Mouse (Mus musculus) lung, postnatal 0 days (tissue): ENCODE data around the gene Itgb2. TPM values are rescaled to one million over a fixed set of nuclear protein-coding genes. Genes with fewer than 3 reads are reported as not detected.

Source experiments
- ATAC-seq: fragments of 200-750 bp; cut with Nextera tagmentation; 2 replicates; pipeline ENCODE4 v1.8.0; 2017; ENCODE audit warnings: moderate library complexity
- DNase-seq: peaks from one replicate; pipeline ENCODE4 v3.0.0-alpha.2; 2016; ENCODE audit warnings: low spot score
- H3K27ac ChIP-seq: fragments of 300-500 bp; sonication (generic); 2 replicates; pipeline ENCODE4 v1.5.1; 2014; ENCODE audit warnings: antibody characterized with exemption, mild to moderate bottlenecking, low read length, mixed read lengths
- H3K27me3 ChIP-seq: fragments of 300-500 bp; sonication (generic); replicated peaks from 2 replicates; pipeline ENCODE4 v1.6.1; 2014; ENCODE audit warnings: low read length, mixed read lengths; ENCODE audit not compliant: insufficient read depth
- H3K36me3 ChIP-seq: fragments of 300-500 bp; sonication (generic); 2 replicates; pipeline ENCODE4 v1.6.1; 2014; ENCODE audit warnings: low read length, mixed read lengths; ENCODE audit not compliant: insufficient read depth
- H3K4me1 ChIP-seq: fragments of 300-500 bp; sonication (generic); 2 replicates; pipeline ENCODE4 v1.6.1; 2014; ENCODE audit warnings: antibody characterized with exemption, low read depth, low read length, mixed read lengths; ENCODE audit not compliant: insufficient read depth
- H3K4me2 ChIP-seq: fragments of 300-500 bp; sonication (generic); replicated peaks from 2 replicates; pipeline ENCODE4 v1.6.1; 2014; ENCODE audit warnings: low read depth, mild to moderate bottlenecking, low read length, moderate library complexity, mixed read lengths
- H3K4me3 ChIP-seq: fragments of 300-500 bp; sonication (generic); 2 replicates; pipeline ENCODE4 v1.5.1; 2014; ENCODE audit warnings: low read depth, low read length
- H3K9ac ChIP-seq: fragments of 300-500 bp; sonication (generic); replicated peaks from 2 replicates; pipeline ENCODE4 v1.6.1; 2014; ENCODE audit warnings: low read depth, mild to moderate bottlenecking
- H3K9me3 ChIP-seq: fragments of 300-500 bp; sonication (generic); 2 replicates; pipeline ENCODE4 v1.6.1; 2016; ENCODE audit warnings: low read length, mixed read lengths
- CTCF ChIP-seq: IDR thresholded peaks from 2 replicates; pipeline ENCODE4 v1.5.1; 2016; ENCODE audit warnings: antibody characterized with exemption, mild to moderate bottlenecking
- EP300 ChIP-seq: IDR thresholded peaks from 2 replicates; pipeline ENCODE4 v1.6.1; 2016; ENCODE audit warnings: antibody characterized with exemption, mild to moderate bottlenecking, control low read depth
- WGBS: fragments of 180-500 bp; shearing (Covaris S2); extraction: QIAGEN DNeasy Blood & Tissue Kit; methylation state at CpG from one replicate; pipeline ENCODE4 v1.1.7; 2014; 5-methylcytosine and 5-hydroxymethylcytosine counted together
- polyA plus RNA-seq: library from polyadenylated mRNA; unstranded; fragments of >200 nt; fragmentation: Nextera tagmentation; extraction: Ambion mirVana; gene quantifications from 2 replicates; pipeline ENCODE4 v1.2.1, GENCODE M21; 2015

The Itgb2 gene
- polyA plus RNA-seq, 1 experiment from 2014 or later, result 19.1 TPM

DNA sequence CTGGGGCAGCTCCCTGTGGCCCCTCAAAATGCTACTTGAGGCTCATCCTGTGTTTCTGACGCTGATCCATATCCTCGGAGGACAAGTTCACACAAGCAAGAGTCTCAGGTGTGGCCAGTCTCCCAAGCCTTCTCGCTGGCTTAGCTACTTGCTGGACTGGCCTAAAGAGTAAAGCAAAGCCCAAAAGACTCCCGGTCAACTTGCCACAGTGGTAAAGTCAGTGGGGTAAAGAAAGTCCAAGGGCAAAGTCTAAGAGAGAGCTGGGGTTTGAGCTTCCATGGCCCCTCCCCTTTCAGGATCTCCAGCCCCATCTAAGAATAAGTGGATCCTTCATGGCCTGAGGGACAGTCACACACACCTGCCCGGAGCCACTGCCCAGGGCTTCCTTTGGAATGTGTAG is 22.1 kb downstream of the Itgb2 start:
- H3K4me1 ChIP-seq, result no peaks in the 10 kb centered on the region
- no peak overlapping the region for H3K9ac ChIP-seq
- H3K27ac ChIP-seq, result no peak overlapping the region
- H3K4me2 ChIP-seq, result no peak overlapping the region
- ATAC-seq (no peak), DNase-seq (no peak)
- H3K36me3 ChIP-seq, result no peaks in the 10 kb centered on the region
- H3K4me3 ChIP-seq, result no peak overlapping the region
- WGBS, result 78% methylated on average over 5 of the region's 5 CpGs
- H3K27me3 ChIP-seq, result no peaks in the 10 kb centered on the region
- no peak for TF ChIP-seq EP300
- no peak for TF ChIP-seq CTCF
- no peaks in the 10 kb centered on the region for H3K9me3 ChIP-seq

DNA sequence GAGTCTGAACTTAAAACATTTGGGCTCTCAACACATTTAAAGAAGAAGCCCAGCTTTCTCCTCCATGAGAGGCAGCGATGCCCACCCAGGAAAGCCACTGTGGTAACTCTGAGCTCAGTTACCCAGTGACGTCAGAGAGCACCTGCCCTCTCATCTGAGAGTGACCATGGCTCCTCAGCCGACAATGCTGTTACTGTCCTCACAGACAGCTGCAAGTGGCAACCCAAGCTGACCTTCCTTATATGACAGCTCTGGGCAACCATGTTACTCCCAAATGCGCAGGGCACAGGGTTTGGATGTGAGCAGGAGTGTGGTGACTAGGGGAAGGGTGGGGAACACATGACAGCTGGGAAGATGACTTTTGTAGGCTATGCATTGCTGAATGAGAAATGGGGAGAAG is 23.2 kb downstream of the Itgb2 start:
- 77% methylated on average over 4 of the region's 4 CpGs for WGBS
- H3K36me3 ChIP-seq, result no peaks in the 10 kb centered on the region
- no peak overlapping the region for H3K9ac ChIP-seq
- no peaks in the 10 kb centered on the region for H3K27me3 ChIP-seq
- no peak overlapping the region for H3K27ac ChIP-seq
- no peaks in the 10 kb centered on the region for H3K9me3 ChIP-seq
- no peak overlapping the region for H3K4me2 ChIP-seq
- no peak for TF ChIP-seq CTCF
- no peak for TF ChIP-seq EP300
- no peak for DNase-seq
- no peak for ATAC-seq
- no peak overlapping the region for H3K4me3 ChIP-seq
- H3K4me1 ChIP-seq, result no peaks in the 10 kb centered on the region

GRCm38 (mm10) chr10:77554918-77555317 is 24.9 kb downstream of the Itgb2 start:
- no peak for ATAC-seq
- Histone ChIP-seq H3K9ac (no peak overlapping the region), H3K9me3 (no peaks in the 10 kb centered on the region), H3K4me3 (no peak overlapping the region), H3K4me1 (no peaks in the 10 kb centered on the region), H3K4me2 (no peak overlapping the region), H3K36me3 (no peaks in the 10 kb centered on the region), H3K27me3 (no peaks in the 10 kb centered on the region), H3K27ac (no peak overlapping the region)
- DNase-seq, result no peak
- TF ChIP-seq EP300, result no peak
- no peak for TF ChIP-seq CTCF
- 79% methylated on average over 4 of the region's 4 CpGs for WGBS

DNA sequence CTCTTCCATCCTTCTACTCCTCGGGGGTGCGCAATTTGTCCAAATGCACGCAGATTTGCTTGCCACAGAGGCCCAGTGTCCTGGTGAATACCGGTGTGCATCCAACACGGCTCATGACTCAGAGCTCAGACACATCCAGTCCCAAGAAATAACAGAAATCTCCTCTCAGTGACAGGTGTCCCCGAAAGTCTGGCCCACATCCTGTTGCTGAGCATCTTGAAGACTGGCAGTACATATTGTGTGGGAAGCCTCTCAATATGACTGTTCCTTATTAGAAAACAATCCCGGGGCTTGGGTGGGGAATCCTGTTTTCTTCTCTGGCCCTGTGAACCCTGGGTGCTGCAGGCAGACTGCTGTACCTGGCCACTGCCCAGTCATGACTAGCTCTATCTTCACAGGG is 26.6 kb downstream of the Itgb2 start:
- TF ChIP-seq EP300, result no peak
- no peak for TF ChIP-seq CTCF
- H3K36me3 ChIP-seq, result no peaks in the 10 kb centered on the region
- H3K4me1 ChIP-seq, result no peaks in the 10 kb centered on the region
- no peak overlapping the region for H3K27ac ChIP-seq
- ATAC-seq (no peak), DNase-seq (no peak)
- no peak overlapping the region for H3K4me3 ChIP-seq
- no peaks in the 10 kb centered on the region for H3K27me3 ChIP-seq
- no peak overlapping the region for H3K9ac ChIP-seq
- H3K4me2 ChIP-seq, result no peak overlapping the region
- no peaks in the 10 kb centered on the region for H3K9me3 ChIP-seq
- WGBS, result 89% methylated on average over 7 of the region's 7 CpGs

GRCm38 (mm10) chr10:77557641-77558040 is 27.6 kb downstream of the Itgb2 start:
- Histone ChIP-seq H3K4me3 (no peak overlapping the region), H3K36me3 (no peaks in the 10 kb centered on the region), H3K4me2 (no peak overlapping the region), H3K9me3 (no peaks in the 10 kb centered on the region), H3K9ac (no peak overlapping the region), H3K27ac (no peak overlapping the region), H3K27me3 (no peaks in the 10 kb centered on the region), H3K4me1 (no peaks in the 10 kb centered on the region)
- peak; percentile 47 for TF ChIP-seq CTCF
- TF ChIP-seq EP300, result no peak
- DNase-seq (no peak), ATAC-seq (no peak)
- 89% methylated on average over 4 of the region's 4 CpGs for WGBS

- ATAC-seq, result no peak
- TF ChIP-seq EP300, result no peak
- Histone ChIP-seq H3K4me2 (no peak overlapping the region), H3K4me3 (no peak overlapping the region), H3K27me3 (no peaks in the 10 kb centered on the region), H3K27ac (no peak overlapping the region), H3K9me3 (no peaks in the 10 kb centered on the region), H3K36me3 (no peaks in the 10 kb centered on the region), H3K4me1 (no peaks in the 10 kb centered on the region), H3K9ac (no peak overlapping the region)
- WGBS, result 82% methylated on average over 11 of the region's 11 CpGs
- no peak for DNase-seq
Observed at GRCm38 (mm10) chr10:77560090-77560489, 30.0 kb downstream of the Itgb2 start.

DNA sequence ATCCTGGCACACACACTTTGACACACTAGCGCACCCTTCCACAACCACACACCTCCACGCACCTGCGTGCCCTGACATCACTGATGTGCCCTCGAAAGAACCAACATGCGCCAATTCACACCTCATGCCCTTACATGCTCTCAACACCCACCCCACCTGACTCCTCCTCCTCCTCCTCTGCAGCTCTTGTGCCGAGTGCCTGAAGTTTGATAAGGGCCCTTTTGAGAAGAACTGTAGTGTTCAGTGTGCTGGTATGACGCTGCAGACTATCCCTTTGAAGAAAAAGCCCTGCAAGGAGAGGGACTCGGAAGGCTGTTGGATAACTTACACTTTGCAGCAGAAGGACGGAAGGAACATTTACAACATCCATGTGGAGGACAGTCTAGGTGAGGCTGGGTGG is 30.8 kb downstream of the Itgb2 start:
- ATAC-seq, result peak; percentile 64

More for the DNA sequence above, 30.8 kb downstream of the Itgb2 start:
- H3K9ac ChIP-seq, result no peak overlapping the region
- no peaks in the 10 kb centered on the region for H3K4me1 ChIP-seq
- 55% methylated on average over 9 of the region's 9 CpGs for WGBS
- no peak overlapping the region for H3K27ac ChIP-seq
- H3K9me3 ChIP-seq, result no peaks in the 10 kb centered on the region
- H3K4me2 ChIP-seq, result no peak overlapping the region
- no peaks in the 10 kb centered on the region for H3K36me3 ChIP-seq
- DNase-seq, result peak; percentile 44
- H3K27me3 ChIP-seq, result no peaks in the 10 kb centered on the region
- TF ChIP-seq CTCF (no peak), EP300 (no peak)
- no peak overlapping the region for H3K4me3 ChIP-seq
